Mouse (Mus musculus) bone marrow, adult 2 months (tissue): ENCODE measurements around the gene Gm21992. TPM values are rescaled to one million over a fixed set of nuclear protein-coding genes. Genes with fewer than 3 reads are reported as not detected.

Source experiments
- H3K27ac ChIP-seq: fragments of 200-500 bp; 2 replicates; pipeline ENCODE4 v1.5.1; 2012; ENCODE audit warnings: low read depth, mild to moderate bottlenecking, control low read depth, inconsistent platforms, low read length; ENCODE audit not compliant: control insufficient read depth, poor library complexity, insufficient read depth
- H3K4me1 ChIP-seq: fragments of 200-500 bp; 2 replicates; pipeline ENCODE4 v1.6.1; 2011; ENCODE audit warnings: low read length; ENCODE audit not compliant: control insufficient read depth, insufficient read depth
- H3K4me3 ChIP-seq: fragments of 200-500 bp; replicated peaks from 2 replicates; pipeline ENCODE3; 2011; ENCODE audit warnings: mild to moderate bottlenecking, low read depth, low read length, control low read depth; ENCODE audit not compliant: control insufficient read depth
- CTCF ChIP-seq: fragments of 200-500 bp; IDR thresholded peaks from 2 replicates; pipeline ENCODE4 v1.5.1; 2011; ENCODE audit warnings: low read length, control low read depth; ENCODE audit not compliant: control insufficient read depth, insufficient read depth
- POLR2A ChIP-seq: fragments of 200-500 bp; IDR thresholded peaks from 2 replicates; pipeline ENCODE4 v1.6.1; 2011; ENCODE audit warnings: low read depth, mild to moderate bottlenecking, control low read depth, low read length, borderline replicate concordance; ENCODE audit not compliant: control insufficient read depth
- WGBS: fragments of 180-500 bp; shearing (Covaris S2); methylation state at CpG from one replicate; pipeline ENCODE4 v1.1.7; 2018; 5-methylcytosine and 5-hydroxymethylcytosine counted together
- polyA plus RNA-seq: library from polyadenylated mRNA; stranded (reverse); fragments of >200 nt; gene quantifications from 2 replicates; pipeline ENCODE4 v1.2.4, GENCODE M21; 2011; ENCODE audit warnings: low replicate concordance; ENCODE audit not compliant: missing spikeins, insufficient read depth, insufficient read length

The Gm21992 gene
- polyA plus RNA-seq, 1 experiment = 40.7 TPM

GRCm38 (mm10) chr19:4739762-4740161 is 71.7 kb downstream of the Gm21992 start:
- TF ChIP-seq POLR2A = no peak
- H3K27ac ChIP-seq = no peak overlapping the region
- 81% methylated on average over 5 of the region's 5 CpGs for WGBS
- no peak overlapping the region for H3K4me3 ChIP-seq
- H3K4me1 ChIP-seq = no peaks in the 10 kb centered on the region

DNA sequence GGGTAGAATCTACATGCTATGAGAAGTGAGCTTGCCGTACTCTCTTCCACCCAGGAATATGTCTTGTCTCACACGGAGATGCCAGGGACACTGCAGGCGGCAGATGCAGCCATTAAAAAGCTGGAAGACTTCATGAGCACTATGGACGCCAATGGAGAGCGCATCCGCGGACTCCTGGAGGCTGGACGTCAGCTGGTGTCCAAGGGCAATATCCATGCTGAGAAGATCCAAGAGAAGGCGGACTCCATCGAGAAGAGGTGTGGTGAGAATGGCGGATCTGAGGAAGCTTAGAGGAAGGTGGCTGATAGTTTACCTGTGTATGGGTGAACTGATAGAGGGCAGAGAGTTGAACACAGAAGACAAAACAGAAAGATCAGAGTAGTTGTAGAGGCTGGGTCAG is 72.4 kb downstream of the Gm21992 start:
- no peak for TF ChIP-seq CTCF
- TF ChIP-seq POLR2A = no peak
- 88% methylated on average over 11 of the region's 11 CpGs for WGBS
- H3K4me1 ChIP-seq = no peaks in the 10 kb centered on the region
- H3K27ac ChIP-seq = no peak overlapping the region
- no peak overlapping the region for H3K4me3 ChIP-seq

GRCm38 (mm10) chr19:4737866-4738265 is 73.5 kb downstream of the Gm21992 start:
- H3K27ac ChIP-seq = no peak overlapping the region
- TF ChIP-seq POLR2A = no peak
- no peak for TF ChIP-seq CTCF
- WGBS = 70% methylated on average over 13 of the region's 13 CpGs
- no peak overlapping the region for H3K4me3 ChIP-seq
- H3K4me1 ChIP-seq = no peaks in the 10 kb centered on the region

- no peak overlapping the region for H3K4me3 ChIP-seq
- no peak overlapping the region for H3K27ac ChIP-seq
- H3K4me1 ChIP-seq = no peaks in the 10 kb centered on the region
- WGBS = 67% methylated on average over 3 of the region's 3 CpGs
- TF ChIP-seq CTCF = no peak
- TF ChIP-seq POLR2A = no peak
Observed at GRCm38 (mm10) chr19:4733052-4733451, 78.4 kb downstream of the Gm21992 start.

DNA sequence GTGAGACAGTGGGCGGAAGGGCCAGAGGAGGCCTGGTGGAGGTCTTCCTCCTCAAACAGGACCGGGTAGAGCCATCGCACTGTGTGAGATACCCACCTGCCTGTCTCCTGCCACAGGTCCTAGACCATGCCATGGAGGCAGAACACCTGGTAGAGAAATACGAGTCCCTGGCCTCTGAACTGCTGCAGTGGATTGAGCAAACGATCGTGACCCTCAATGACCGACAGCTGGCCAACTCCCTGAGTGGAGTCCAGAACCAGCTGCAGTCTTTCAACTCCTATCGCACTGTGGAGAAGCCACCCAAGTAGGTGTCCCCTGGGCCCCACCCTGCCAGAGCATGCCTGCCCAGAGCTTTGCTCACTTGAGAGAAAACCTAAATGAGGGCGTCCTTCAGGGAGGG is 82.2 kb downstream of the Gm21992 start:
- H3K4me3 ChIP-seq = no peak overlapping the region
- no peak for TF ChIP-seq POLR2A
- no peak for TF ChIP-seq CTCF
- H3K4me1 ChIP-seq = no peaks in the 10 kb centered on the region
- 87% methylated on average over 9 of the region's 9 CpGs for WGBS
- H3K27ac ChIP-seq = no peak overlapping the region

DNA sequence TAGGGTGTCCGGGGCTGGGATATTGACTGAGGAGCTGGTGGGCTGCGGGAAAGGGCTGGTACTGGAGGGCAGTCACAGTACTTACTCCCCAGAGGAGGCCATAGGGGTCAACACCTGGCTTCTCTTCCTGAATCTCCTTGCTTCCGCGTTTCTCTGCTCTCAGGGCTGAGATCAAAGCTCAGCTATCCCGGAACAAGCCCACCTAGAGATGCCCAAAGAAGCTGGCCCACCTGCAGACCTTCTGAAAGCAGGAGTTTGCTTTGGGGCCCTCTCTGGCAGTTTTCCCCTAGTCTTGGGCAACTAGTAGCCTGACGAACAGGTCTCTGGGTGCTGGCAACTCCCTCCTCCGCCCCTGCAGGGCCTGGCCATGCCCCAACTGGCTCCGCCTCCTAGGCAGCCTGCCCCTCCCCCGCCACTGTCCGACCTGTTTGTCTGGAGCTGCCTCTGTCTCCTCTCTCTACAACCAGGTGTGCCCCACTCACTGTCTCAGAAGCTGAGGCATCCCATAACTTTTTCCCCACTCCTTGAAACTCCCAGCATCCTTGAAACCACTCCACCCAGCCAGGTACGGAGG is 90.7 kb downstream of the Gm21992 start:
- Histone ChIP-seq H3K27ac (no peak overlapping the region), H3K4me1 (no peaks in the 10 kb centered on the region), H3K4me3 (no peak overlapping the region)
- WGBS = 62% methylated on average over 11 of the region's 11 CpGs
- TF ChIP-seq POLR2A (no peak), CTCF (no peak)

DNA sequence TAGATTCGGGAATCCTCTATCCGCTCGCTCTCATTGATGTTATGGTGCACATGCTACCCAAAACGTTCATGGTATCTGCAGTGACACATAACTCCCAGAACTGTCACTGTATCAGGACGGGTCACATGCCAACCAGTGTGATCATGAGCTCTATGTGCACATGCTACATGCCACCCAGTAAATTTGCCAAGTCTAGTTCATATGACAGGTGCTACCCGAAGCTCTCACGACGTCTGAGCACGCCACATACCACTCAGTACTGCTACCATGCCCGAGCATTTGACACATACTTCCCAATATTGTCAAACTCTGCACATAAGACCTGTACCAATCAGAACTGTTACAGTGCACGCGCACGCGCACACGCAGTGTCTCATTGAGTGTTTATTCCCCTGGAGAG is 91.3 kb downstream of the Gm21992 start:
- Histone ChIP-seq H3K4me3 (no peak overlapping the region), H3K4me1 (no peaks in the 10 kb centered on the region), H3K27ac (no peak overlapping the region)
- TF ChIP-seq POLR2A (no peak), CTCF (no peak)
- WGBS = 79% methylated on average over 15 of the region's 15 CpGs

DNA sequence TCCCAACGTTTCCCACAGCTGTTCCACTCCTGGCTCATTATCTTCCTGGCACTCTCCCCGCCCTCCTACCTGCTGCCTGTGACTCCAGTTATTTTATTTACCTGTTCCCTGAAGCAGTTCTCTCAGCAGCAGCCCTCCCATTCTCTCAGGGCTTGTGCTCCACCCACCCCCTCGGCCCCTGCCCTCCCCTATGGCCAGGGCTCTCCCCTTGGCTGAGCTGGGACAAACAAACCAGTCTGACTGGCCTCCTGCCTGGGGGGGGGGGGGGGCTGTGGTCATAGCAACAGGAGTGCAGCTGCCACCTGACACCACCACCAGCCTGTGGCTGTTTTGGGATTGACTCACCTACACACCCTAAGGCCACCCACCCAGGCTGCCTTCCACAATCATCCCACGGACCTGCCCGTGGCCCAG is 92.1 kb downstream of the Gm21992 start:
- TF ChIP-seq POLR2A (no peak), CTCF (no peak)
- Histone ChIP-seq H3K4me1 (no peaks in the 10 kb centered on the region), H3K4me3 (no peak overlapping the region), H3K27ac (no peak overlapping the region)
- 63% methylated on average over 5 of the region's 5 CpGs for WGBS

GRCm38 (mm10) chr19:4718716-4719115 is 92.7 kb downstream of the Gm21992 start:
- H3K4me1 ChIP-seq = no peaks in the 10 kb centered on the region
- no peak overlapping the region for H3K4me3 ChIP-seq
- TF ChIP-seq CTCF = no peak
- TF ChIP-seq POLR2A = no peak
- WGBS = 19% methylated on average over 12 of the region's 12 CpGs
- no peak overlapping the region for H3K27ac ChIP-seq

GRCm38 (mm10) chr19:4717281-4717680 is 94.1 kb downstream of the Gm21992 start:
- Histone ChIP-seq H3K27ac (no peak overlapping the region), H3K4me1 (no peaks in the 10 kb centered on the region), H3K4me3 (no peak overlapping the region)
- 76% methylated on average over 2 of the region's 2 CpGs for WGBS
- TF ChIP-seq POLR2A = no peak
- no peak for TF ChIP-seq CTCF
